In the genomic region with DNA sequence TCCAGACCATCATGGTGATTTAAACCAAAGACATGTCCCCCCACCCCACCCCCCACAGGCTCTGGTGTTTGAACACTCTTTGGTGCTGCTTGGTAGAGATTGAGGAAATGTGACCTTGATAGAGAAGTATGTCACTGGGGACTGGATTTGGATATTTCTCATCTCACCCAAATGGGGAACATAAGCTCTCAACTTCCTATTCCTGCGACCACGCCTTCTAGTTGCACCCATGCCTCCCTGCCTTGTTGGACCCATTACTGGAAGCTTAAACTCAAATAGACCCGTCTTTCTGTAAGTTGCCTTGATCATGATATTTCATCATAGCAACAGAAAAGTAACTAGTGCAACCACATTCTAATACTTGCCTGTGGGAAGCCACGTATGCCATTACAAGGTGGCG, we compare ENCODE assay signal across 31 mouse cellular contexts.
A peak's percentile ranks its signal among the peaks of the same experiment; 100 is the strongest.
DNase-seq lines count a peak whose midpoint lies in the region; ATAC-seq and TF ChIP-seq lines count a peak whose summit lies in the region.
"Had no signal": no experiment of that assay in that cellular context is flagged by ENCODE, and none has a peak within 500 bp of the region (broad histone marks: within the 10 kb centered on the region; RNA-seq: fewer than 3 reads in every experiment).

No protein-coding gene starts in this region.

- DNase-seq in liver, adult 2 months (ENCODE audit: extremely low read depth, low read depth, low spot score), result peak; percentile 40
- no peak for DNase-seq in liver, embryonic 11.5 days (ENCODE audit: low spot score)
- DNase-seq in 416B (ENCODE audit: low read depth), result peak; percentile 2
- no peak for DNase-seq in limb, embryonic 10.5 days (ENCODE audit: low spot score)
- DNase-seq: adrenal gland, adult 8-10 months; cerebellum, adult 2 months; cerebellum, postnatal 25 days; forebrain, postnatal 0 days; gastrocnemius, postnatal 25 days; heart, adult 2 months; heart, postnatal 36 days; kidney, adult 2 months; kidney, postnatal 14 days; left cerebral cortex, postnatal 4 days; lung, embryonic 14.5 days; thymus, adult 18-20 months; thymus, postnatal 4 days had no signal

- no peaks in the 10 kb centered on the region for H3K27me3 ChIP-seq in liver, adult 2 months (ENCODE audit: control insufficient read depth, insufficient read depth, low read length)
- no peaks in the 10 kb centered on the region for H3K27me3 ChIP-seq in liver, embryonic 11.5 days (replicated peaks; ENCODE audit: control insufficient read depth, insufficient read depth, low read length)
- no peaks in the 10 kb centered on the region for H3K27me3 ChIP-seq in limb, embryonic 10.5 days (ENCODE audit: low read depth, poor library complexity, severe bottlenecking)
- no peaks in the 10 kb centered on the region for H3K27me3 ChIP-seq in midbrain, embryonic 16.5 days (ENCODE audit: control insufficient read depth, insufficient read depth, low read depth, low read length)
- H3K27me3 ChIP-seq: embryonic facial prominence, embryonic 15.5 days; heart, embryonic 13.5 days; liver, embryonic 12.5 days; megakaryocyte, embryonic 14.5 days; midbrain, embryonic 13.5 days; neural tube, embryonic 13.5 days had no signal

- no peaks in the 10 kb centered on the region for H3K9me3 ChIP-seq in liver, embryonic 11.5 days (ENCODE audit: control insufficient read depth, low read length)
- H3K9me3 ChIP-seq in limb, embryonic 10.5 days (replicated peaks), result no peaks in the 10 kb centered on the region
- no peaks in the 10 kb centered on the region for H3K9me3 ChIP-seq in midbrain, embryonic 16.5 days (replicated peaks; ENCODE audit: control insufficient read depth, low read length, poor library complexity, severe bottlenecking)
- H3K9me3 ChIP-seq: embryonic facial prominence, embryonic 15.5 days; heart, embryonic 13.5 days; liver, embryonic 12.5 days; midbrain, embryonic 13.5 days; neural tube, embryonic 13.5 days had no signal

- H3K4me3 ChIP-seq in liver, adult 2 months (ENCODE audit: insufficient read depth, low read depth, low read length), result no peak overlapping the region
- no peak overlapping the region for H3K4me3 ChIP-seq in liver, embryonic 11.5 days (ENCODE audit: low read depth, low read length)
- H3K4me3 ChIP-seq in bone marrow macrophage, adult 2 months (ENCODE audit: insufficient read depth, low read length), result no peak overlapping the region
- H3K4me3 ChIP-seq in limb, embryonic 10.5 days, result no peak overlapping the region
- no peak overlapping the region for H3K4me3 ChIP-seq in midbrain, embryonic 16.5 days (ENCODE audit: low read depth, low read length)
- H3K4me3 ChIP-seq: embryonic facial prominence, embryonic 15.5 days; heart, adult 2 months; heart, embryonic 13.5 days; liver, embryonic 12.5 days; midbrain, embryonic 13.5 days; myocyte; neural tube, embryonic 13.5 days had no signal

- no peaks in the 10 kb centered on the region for H3K79me2 ChIP-seq in liver, adult 2 months (ENCODE audit: control insufficient read depth, insufficient read depth, low read length)

- no peak for TF ChIP-seq POLR2A in liver, adult 2 months (IDR thresholded peaks at IDR 0.05; ENCODE audit: extremely low read depth, insufficient read depth, low read length)
- no peak for TF ChIP-seq POLR2A in bone marrow macrophage, adult 2 months (IDR thresholded peaks at IDR 0.05; ENCODE audit: borderline replicate concordance, low read depth, low read length)

- TF ChIP-seq CTCF in liver, adult 2 months (IDR thresholded peaks at IDR 0.05; ENCODE audit: low read depth, low read length), result no peak
- no peak for TF ChIP-seq CTCF in bone marrow macrophage, adult 2 months (IDR thresholded peaks at IDR 0.05; ENCODE audit: low read depth, low read length)

- no peak overlapping the region for H3K9ac ChIP-seq in liver, adult 2 months (ENCODE audit: low read depth, low read length)
- H3K9ac ChIP-seq in liver, embryonic 11.5 days (ENCODE audit: low read depth, low read length), result no peak overlapping the region
- H3K9ac ChIP-seq in midbrain, embryonic 16.5 days (ENCODE audit: low read depth, low read length), result no peak overlapping the region
- H3K9ac ChIP-seq: embryonic facial prominence, embryonic 15.5 days; forebrain, postnatal 0 days; heart, embryonic 13.5 days; hindbrain, embryonic 14.5 days; liver, embryonic 12.5 days; lung, embryonic 14.5 days; midbrain, embryonic 13.5 days; neural tube, embryonic 13.5 days had no signal

- 94% methylated on average over 5 of the region's 5 CpGs for WGBS in liver, adult 2 months
- 86% methylated on average over 5 of the region's 5 CpGs for WGBS in liver, embryonic 11.5 days
- 96% methylated on average over 5 of the region's 5 CpGs for WGBS in limb, embryonic 10.5 days
- WGBS in midbrain, embryonic 16.5 days, result 97% methylated on average over 5 of the region's 5 CpGs

- no peaks in the 10 kb centered on the region for H3K36me3 ChIP-seq in liver, adult 2 months (ENCODE audit: control insufficient read depth, insufficient read depth, low read length)
- no peaks in the 10 kb centered on the region for H3K36me3 ChIP-seq in liver, embryonic 11.5 days (ENCODE audit: control insufficient read depth, insufficient read depth, low read length)
- H3K36me3 ChIP-seq in limb, embryonic 10.5 days, result no peaks in the 10 kb centered on the region
- H3K36me3 ChIP-seq in midbrain, embryonic 16.5 days (ENCODE audit: control insufficient read depth, insufficient read depth, low read length), result no peaks in the 10 kb centered on the region
- H3K36me3 ChIP-seq: embryonic facial prominence, embryonic 15.5 days; heart, embryonic 13.5 days; liver, embryonic 12.5 days; midbrain, embryonic 13.5 days; neural tube, embryonic 13.5 days had no signal

- no peak overlapping the region for H3K27ac ChIP-seq in liver, adult 2 months (replicated peaks; ENCODE audit: insufficient read depth, low read depth, low read length)
- H3K27ac ChIP-seq in liver, embryonic 11.5 days (ENCODE audit: low read depth, low read length), result no peak overlapping the region
- H3K27ac ChIP-seq in bone marrow macrophage, adult 2 months (ENCODE audit: insufficient read depth, low read depth, low read length), result peak overlapping the region; percentile 52; the same call in 1 of the 2 replicates
- no peak overlapping the region for H3K27ac ChIP-seq in limb, embryonic 10.5 days
- no peak overlapping the region for H3K27ac ChIP-seq in midbrain, embryonic 16.5 days (ENCODE audit: low read length)
- H3K27ac ChIP-seq: embryonic facial prominence, embryonic 15.5 days; heart, adult 2 months; heart, embryonic 13.5 days; hindbrain, embryonic 14.5 days; liver, embryonic 12.5 days; midbrain, embryonic 13.5 days; neural tube, embryonic 13.5 days had no signal

- no peak overlapping the region for H3K4me2 ChIP-seq in liver, embryonic 11.5 days
- H3K4me2 ChIP-seq in midbrain, embryonic 16.5 days (ENCODE audit: low read length), result no peak overlapping the region
- H3K4me2 ChIP-seq: embryonic facial prominence, embryonic 15.5 days; heart, embryonic 13.5 days; hindbrain, embryonic 14.5 days; liver, embryonic 12.5 days; lung, embryonic 14.5 days; midbrain, embryonic 13.5 days; neural tube, embryonic 13.5 days had no signal

- ATAC-seq in liver, embryonic 11.5 days (replicated peaks; ENCODE audit: low FRiP score), result no peak
- peak; percentile 98 for ATAC-seq in monocyte, adult 5-6 weeks (replicated peaks; ENCODE audit: insufficient number of reproducible peaks, low FRiP score, low TSS enrichment, poor library complexity, severe bottlenecking)
- no peak for ATAC-seq in midbrain, embryonic 16.5 days
- ATAC-seq: activated CD4-positive, CD25-positive, alpha-beta regulatory T cell, adult 4 months; CD4-positive, CD25-positive, alpha-beta regulatory T cell, adult 4 months; forebrain, postnatal 0 days; inflammation-experienced regulatory T-cells, adult 6 months; liver, embryonic 12.5 days; midbrain, embryonic 13.5 days had no signal

- no peaks in the 10 kb centered on the region for H3K4me1 ChIP-seq in liver, adult 2 months (ENCODE audit: control insufficient read depth, insufficient read depth, low read length)
- H3K4me1 ChIP-seq in liver, embryonic 11.5 days (replicated peaks; ENCODE audit: control insufficient read depth, insufficient read depth, low read length), result no peaks in the 10 kb centered on the region
- H3K4me1 ChIP-seq in bone marrow macrophage, adult 2 months (ENCODE audit: control insufficient read depth, insufficient read depth, low read length), result peaks cover 20% of the 10 kb centered on the region
- peaks cover 8% of the 10 kb centered on the region for H3K4me1 ChIP-seq in limb, embryonic 10.5 days
- no peaks in the 10 kb centered on the region for H3K4me1 ChIP-seq in midbrain, embryonic 16.5 days (ENCODE audit: control insufficient read depth, insufficient read depth, low read length)
- H3K4me1 ChIP-seq: embryonic facial prominence, embryonic 15.5 days; heart, embryonic 13.5 days; liver, embryonic 12.5 days; megakaryocyte, embryonic 14.5 days; midbrain, embryonic 13.5 days had no signal

Comparison
In these comparisons a context has a peak if more than half of its experiments do, and no peak if none do; other contexts are left out.
1. DNase-seq: peak in liver, adult 2 months (single experiment) and 416B (single experiment); none in liver, embryonic 11.5 days (single experiment) and limb, embryonic 10.5 days (single experiment).